Mouse (Mus musculus) hindbrain, postnatal 0 days (tissue): Measurements from ENCODE around the gene Nox1. TPM values are rescaled to one million over a fixed set of nuclear protein-coding genes. Genes with fewer than 3 reads are reported as not detected.

Experiments
- ATAC-seq: fragments of 200-750 bp; cut with Nextera tagmentation; 2 replicates; pipeline ENCODE4 v1.8.0; 2017; ENCODE audit warnings: mild to moderate bottlenecking, moderate TSS enrichment, moderate library complexity
- DNase-seq: peaks from one replicate; pipeline ENCODE4 v3.0.0-alpha.2; 2015; ENCODE audit warnings: low spot score
- H3K27ac ChIP-seq: fragments of 300-500 bp; sonication (generic); 2 replicates; pipeline ENCODE4 v1.5.1; 2014; ENCODE audit warnings: mild to moderate bottlenecking
- H3K27me3 ChIP-seq: fragments of 300-500 bp; sonication (generic); 2 replicates; pipeline ENCODE4 v1.6.1; 2014; ENCODE audit warnings: low read length, mixed read lengths; ENCODE audit not compliant: insufficient read depth
- H3K36me3 ChIP-seq: fragments of 300-500 bp; sonication (generic); 2 replicates; pipeline ENCODE4 v1.6.1; 2014; ENCODE audit warnings: low read length, mixed read lengths; ENCODE audit not compliant: insufficient read depth
- H3K4me1 ChIP-seq: fragments of 300-500 bp; sonication (generic); 2 replicates; pipeline ENCODE4 v1.6.1; 2014; ENCODE audit warnings: antibody characterized with exemption, low read length, mixed read lengths; ENCODE audit not compliant: insufficient read depth
- H3K4me2 ChIP-seq: fragments of 300-500 bp; sonication (generic); 2 replicates; pipeline ENCODE4 v1.6.1; 2014; ENCODE audit warnings: low read depth, mild to moderate bottlenecking, low read length, moderate library complexity, mixed read lengths
- H3K4me3 ChIP-seq: fragments of 300-500 bp; sonication (generic); 2 replicates; pipeline ENCODE4 v1.5.1; 2014; ENCODE audit warnings: low read length
- H3K9ac ChIP-seq: fragments of 300-500 bp; sonication (generic); replicated peaks from 2 replicates; pipeline ENCODE4 v1.6.1; 2014; ENCODE audit warnings: mild to moderate bottlenecking, low read length, moderate library complexity, mixed read lengths
- H3K9me3 ChIP-seq: fragments of 300-500 bp; sonication (generic); 2 replicates; pipeline ENCODE4 v1.6.1; 2016; ENCODE audit warnings: low read length, mixed read lengths
- CTCF ChIP-seq: IDR thresholded peaks from 2 replicates; pipeline ENCODE4 v1.5.1; 2016; ENCODE audit warnings: antibody characterized with exemption, control low read depth, low read depth
- WGBS: fragments of 180-500 bp; shearing (Covaris S2); extraction: QIAGEN DNeasy Blood & Tissue Kit; methylation state at CpG from one replicate; pipeline ENCODE4 v1.1.7; 2014; 5-methylcytosine and 5-hydroxymethylcytosine counted together
- polyA plus RNA-seq: library from polyadenylated mRNA; unstranded; fragments of >200 nt; fragmentation: Nextera tagmentation; extraction: Ambion mirVana; gene quantifications from 2 replicates; pipeline ENCODE4 v1.2.1, GENCODE M21; 2015
- total RNA-seq: library from RNA; depleted of rRNA; stranded (reverse); fragments of >200 nt; gene quantifications from 2 replicates; pipeline ENCODE4 v1.2.3, GENCODE M21; 2014

Nox1 gene
- total and polyA plus RNA-seq, 2 experiments from 2014 or later, result 0.09 TPM; not detected in 1

- Histone ChIP-seq H3K4me1 (no peaks in the 10 kb centered on the region), H3K4me2 (no peak overlapping the region), H3K9ac (no peak overlapping the region), H3K4me3 (no peak overlapping the region), H3K27ac (no peak overlapping the region), H3K9me3 (no peaks in the 10 kb centered on the region), H3K27me3 (no peaks in the 10 kb centered on the region), H3K36me3 (no peaks in the 10 kb centered on the region)
- no peak for TF ChIP-seq CTCF
- no peak for ATAC-seq
- WGBS, result 64% methylated on average over 4 of the region's 4 CpGs
- no peak for DNase-seq
These were observed 58.3 kb downstream of the Nox1 start for GRCm38 (mm10) chrX:134163484-134163883.

GRCm38 (mm10) chrX:134162826-134163225 is 58.9 kb downstream of the Nox1 start:
- TF ChIP-seq CTCF, result no peak
- H3K4me3 ChIP-seq, result peak overlapping the region; percentile 33
- H3K9ac ChIP-seq, result 0 out of 2 replicates have a peak overlapping the region, but pooled peaks have one; percentile 35
- ATAC-seq (no peak), DNase-seq (no peak)
- WGBS, result 27% methylated on average over 11 of the region's 11 CpGs
- no peak overlapping the region for H3K27ac ChIP-seq
- peak overlapping the region; percentile 56 for H3K4me2 ChIP-seq
- no peaks in the 10 kb centered on the region for H3K27me3 ChIP-seq
- H3K9me3 ChIP-seq, result no peaks in the 10 kb centered on the region
- H3K4me1 ChIP-seq, result no peaks in the 10 kb centered on the region
- no peaks in the 10 kb centered on the region for H3K36me3 ChIP-seq

- WGBS, result 45% methylated on average over 16 of the region's 16 CpGs
- no peak within 1 kb of the TSS for H3K27ac ChIP-seq
- H3K4me2 ChIP-seq, result peak within 1 kb of the TSS; percentile 56
- no peaks in the 10 kb centered on the region for H3K4me1 ChIP-seq
- no peaks in the 10 kb centered on the region for H3K27me3 ChIP-seq
- peak within 1 kb of the TSS; percentile 33 for H3K4me3 ChIP-seq
- no peak for ATAC-seq
- no peaks in the 10 kb centered on the region for H3K36me3 ChIP-seq
- TF ChIP-seq CTCF, result no peak
- DNase-seq, result no peak
- H3K9ac ChIP-seq, result 0 out of 2 replicates have a peak within 1 kb of the TSS, but pooled peaks have one; percentile 35
- no peaks in the 10 kb centered on the region for H3K9me3 ChIP-seq
These were observed 59.6 kb downstream of the Nox1 start, which contains the start of gene Xkrx for GRCm38 (mm10) chrX:134162043-134162720. Gene Xkrx (minus strand): TSS chrX:134162076.

GRCm38 (mm10) chrX:134160442-134160841 is 61.3 kb downstream of the Nox1 start:
- Histone ChIP-seq H3K27me3 (no peaks in the 10 kb centered on the region), H3K36me3 (no peaks in the 10 kb centered on the region), H3K9me3 (no peaks in the 10 kb centered on the region), H3K4me2 (no peak overlapping the region), H3K4me1 (no peaks in the 10 kb centered on the region), H3K27ac (no peak overlapping the region), H3K4me3 (no peak overlapping the region), H3K9ac (no peak overlapping the region)
- TF ChIP-seq CTCF, result no peak
- WGBS, result 88% methylated on average over 2 of the region's 2 CpGs
- no peak for ATAC-seq
- DNase-seq, result no peak

GRCm38 (mm10) chrX:134158151-134158550 is 63.6 kb downstream of the Nox1 start:
- H3K27ac ChIP-seq, result no peak overlapping the region
- no peak overlapping the region for H3K4me2 ChIP-seq
- H3K9me3 ChIP-seq, result no peaks in the 10 kb centered on the region
- DNase-seq (no peak), ATAC-seq (no peak)
- no peak overlapping the region for H3K4me3 ChIP-seq
- no peaks in the 10 kb centered on the region for H3K27me3 ChIP-seq
- H3K9ac ChIP-seq, result no peak overlapping the region
- H3K4me1 ChIP-seq, result no peaks in the 10 kb centered on the region
- no peak for TF ChIP-seq CTCF
- 44% methylated on average over 7 of the region's 7 CpGs for WGBS
- no peaks in the 10 kb centered on the region for H3K36me3 ChIP-seq

GRCm38 (mm10) chrX:134141986-134142385 is 79.8 kb downstream of the Nox1 start:
- no peaks in the 10 kb centered on the region for H3K36me3 ChIP-seq
- no peak overlapping the region for H3K4me2 ChIP-seq
- H3K27me3 ChIP-seq, result no peaks in the 10 kb centered on the region
- no peak overlapping the region for H3K4me3 ChIP-seq
- H3K4me1 ChIP-seq, result no peaks in the 10 kb centered on the region
- ATAC-seq (no peak), DNase-seq (no peak)
- H3K9ac ChIP-seq, result no peak overlapping the region
- H3K27ac ChIP-seq, result no peak overlapping the region
- no peaks in the 10 kb centered on the region for H3K9me3 ChIP-seq
- 83% methylated on average over 4 of the region's 4 CpGs for WGBS
- no peak for TF ChIP-seq CTCF

- ATAC-seq (no peak), DNase-seq (no peak)
- Histone ChIP-seq H3K36me3 (no peaks in the 10 kb centered on the region), H3K9me3 (no peaks in the 10 kb centered on the region), H3K27ac (no peak overlapping the region), H3K4me3 (no peak overlapping the region), H3K9ac (no peak overlapping the region), H3K27me3 (no peaks in the 10 kb centered on the region), H3K4me2 (no peak overlapping the region), H3K4me1 (no peaks in the 10 kb centered on the region)
- TF ChIP-seq CTCF, result no peak
- 80% methylated on average over 1 of the region's 1 CpGs for WGBS
These were observed 80.2 kb downstream of the Nox1 start for GRCm38 (mm10) chrX:134141551-134141950.
